Mouse (Mus musculus) CD8-positive naive resting alpha-beta T cell, adult 2 months (primary cell): Measurements from ENCODE around the gene Usp28.

Source experiments
- DNase-seq, 2 experiments: peaks; one replicate each; pipeline ENCODE4 v3.0.0; 2022; ENCODE audit warnings: low read depth in 2 of 2, low spot score in 2 of 2

Gene Usp28

GRCm38 (mm10) chr9:49021289-49021688 is 36.1 kb downstream of the Usp28 start:
- no peak for DNase-seq

DNA sequence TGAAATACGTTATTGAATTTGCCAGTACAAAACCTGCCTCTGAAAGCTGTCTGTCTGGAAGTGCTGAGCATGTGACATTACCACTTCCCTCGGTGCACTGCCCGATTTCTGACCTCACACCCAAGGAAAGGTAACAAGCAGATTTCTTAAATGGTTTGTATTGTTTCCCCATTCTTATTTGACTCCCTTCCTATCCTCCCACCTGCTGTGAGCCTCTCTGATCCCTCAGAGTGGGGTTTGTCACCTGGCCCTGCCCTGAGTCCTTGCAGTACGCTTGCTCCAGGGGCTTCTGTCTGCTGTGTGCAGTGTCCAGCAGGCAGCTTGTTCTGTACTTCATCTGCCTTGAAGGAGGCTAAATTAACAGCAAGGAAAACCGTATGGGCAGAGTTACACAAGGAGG is 38.8 kb downstream of the Usp28 start:
- DNase-seq = no peak

GRCm38 (mm10) chr9:49024529-49024928 is 39.4 kb downstream of the Usp28 start:
- no peak for DNase-seq

- DNase-seq = no peak
Observed at GRCm38 (mm10) chr9:49034764-49035163, 49.6 kb downstream of the Usp28 start.

- DNase-seq = no peak
Observed at GRCm38 (mm10) chr9:49050901-49051300, 65.7 kb downstream of the Usp28 start.

DNA sequence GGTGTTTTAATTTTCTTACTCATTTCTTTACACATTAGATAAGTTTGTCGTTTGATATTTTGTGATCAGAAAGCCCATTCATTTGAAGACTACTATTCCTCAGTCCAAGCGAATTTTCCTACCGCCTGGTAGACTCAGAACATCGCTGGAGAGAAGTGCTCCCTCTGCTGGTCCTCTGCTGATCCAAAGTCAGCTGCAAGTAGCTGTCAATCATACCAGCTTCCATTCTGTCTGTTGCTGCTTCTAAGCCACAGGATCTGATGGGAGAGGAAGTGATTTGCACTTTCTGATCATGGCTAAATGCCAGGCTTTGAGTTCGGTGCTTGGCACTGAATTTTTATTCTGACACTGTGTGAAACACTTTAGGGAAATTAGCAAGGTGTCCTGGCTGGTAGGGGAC is 66.2 kb downstream of the Usp28 start:
- peak; percentile 35 to 55 for DNase-seq

DNA sequence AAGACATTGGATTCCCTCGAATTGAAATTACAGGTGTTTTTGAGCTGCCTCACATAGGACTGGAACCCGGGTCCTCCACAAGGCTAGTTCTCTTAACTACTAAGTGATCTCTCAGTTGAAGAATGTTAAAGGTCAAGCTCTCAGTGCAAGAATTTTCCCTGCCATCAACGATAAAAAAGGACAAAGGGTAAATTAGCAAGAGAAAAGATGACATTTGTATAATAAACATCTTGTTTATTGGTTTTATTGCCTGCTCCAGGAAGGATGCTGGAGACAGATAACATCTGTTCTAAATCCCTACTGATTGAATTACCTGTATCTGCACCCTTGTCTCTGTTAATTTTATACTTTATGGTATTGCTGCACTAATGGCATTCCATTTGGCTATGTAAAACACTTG is 68.9 kb downstream of the Usp28 start:
- no peak for DNase-seq

DNA sequence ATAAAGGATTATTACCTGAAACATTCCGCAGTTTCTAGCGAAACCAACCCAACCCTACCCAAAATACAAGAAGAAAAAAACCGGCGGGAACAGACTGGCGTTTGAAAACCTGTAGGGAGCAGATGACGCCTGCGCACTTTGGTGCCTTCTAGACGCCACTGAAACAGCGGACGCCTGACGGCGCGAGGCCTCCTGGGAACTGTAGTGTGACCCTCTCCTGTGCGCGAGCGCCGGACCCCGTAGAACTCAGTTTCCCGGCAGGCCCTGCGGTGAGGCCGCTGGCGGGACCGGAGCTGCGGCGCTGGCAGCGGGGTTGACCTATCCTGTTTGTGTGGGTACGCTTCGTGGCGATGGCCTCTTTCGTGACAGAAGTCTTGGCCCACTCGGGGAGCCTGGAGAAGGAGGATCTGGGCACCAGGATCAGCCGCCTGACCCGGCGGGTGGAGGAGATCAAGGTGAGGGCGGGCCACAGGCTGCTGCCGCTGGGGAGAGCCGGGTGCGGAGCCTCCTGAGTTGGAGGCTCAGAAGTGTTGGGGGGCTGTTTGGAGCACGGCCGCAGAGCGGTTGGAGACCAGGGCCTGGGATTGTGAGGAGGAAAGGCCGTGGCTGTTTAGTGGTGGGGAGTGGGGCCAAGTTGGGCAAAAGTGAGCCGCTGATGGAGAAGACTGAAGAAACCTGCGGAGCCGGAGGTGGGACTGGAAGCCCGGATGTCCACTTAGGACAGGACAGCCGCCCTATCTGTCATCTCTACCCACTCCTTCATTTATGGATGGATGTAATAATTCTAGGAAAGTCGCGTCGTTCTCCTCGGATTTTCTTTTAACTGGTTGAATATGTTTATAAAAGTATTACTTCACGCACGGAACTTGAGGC is 70.4 kb downstream of the Usp28 start, which contains the start of gene Zw10:
Zw10 (plus strand) TSS at position 281 of the 873 bp plus-strand sequence.
- DNase-seq = peak; percentile 76 to 85

DNA sequence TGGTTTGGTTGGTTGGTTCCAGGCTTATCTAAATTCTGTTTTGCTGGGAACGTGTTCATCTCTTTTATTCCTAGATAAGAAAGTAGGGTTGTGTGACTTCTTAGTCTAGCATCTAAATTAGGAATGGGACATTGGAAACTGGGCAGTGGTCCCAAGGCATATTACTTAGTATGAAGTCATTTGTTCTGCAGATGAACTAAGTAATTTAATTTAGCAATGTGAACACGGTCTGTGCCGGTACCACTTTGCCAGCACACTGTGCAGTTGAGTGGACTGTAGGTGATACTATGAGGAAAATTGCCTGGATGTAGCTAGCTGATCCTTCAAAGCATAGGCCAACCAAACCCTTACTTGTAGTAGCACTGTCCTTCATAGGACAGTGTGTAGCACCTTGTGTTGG is 91.7 kb downstream of the Usp28 start:
- DNase-seq = no peak

DNA sequence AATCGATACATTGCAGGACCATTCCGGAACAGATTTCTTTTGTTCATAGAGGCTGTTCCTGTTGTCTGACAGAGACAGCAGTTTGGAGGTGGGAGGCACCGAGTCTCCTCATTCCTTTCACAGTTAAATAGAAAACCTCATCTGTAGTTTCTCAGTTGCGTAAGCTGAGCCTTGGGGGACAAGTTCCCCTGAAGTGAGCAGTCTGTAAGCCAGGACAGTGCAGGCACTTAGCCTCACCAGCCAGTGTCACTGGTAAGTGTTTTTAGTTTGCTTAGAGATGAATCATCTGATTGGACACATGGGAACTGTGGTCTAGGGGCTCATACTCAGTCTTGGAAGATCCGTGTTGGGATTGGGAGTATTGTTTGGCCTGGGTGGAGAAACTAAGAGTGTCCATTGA is 95.9 kb downstream of the Usp28 start, which contains the start of gene Tmprss5:
Tmprss5 (plus strand) TSS at position 154 of the 400 bp plus-strand sequence.
- DNase-seq = no peak

- DNase-seq = no peak
Observed at GRCm38 (mm10) chr9:49081561-49081960, 96.4 kb downstream of the Usp28 start.

- no peak for DNase-seq
Observed at GRCm38 (mm10) chr9:49087317-49087716, 102.1 kb downstream of the Usp28 start.
